Mouse (Mus musculus) left cerebral cortex, postnatal 25 days (tissue): ENCODE data around the gene Tnfsf9. TPM values are rescaled to one million over a fixed set of nuclear protein-coding genes. Genes with fewer than 3 reads are reported as not detected.

Experiments
- DNase-seq, 2 experiments: peaks; one replicate each; pipeline ENCODE4 v3.0.0; 2022; ENCODE audit warnings: low spot score in 2 of 2, mixed read lengths in 1 of 2
- intact Hi-C: fragments of 180-260 bp; cut with DNase I; formaldehyde crosslinking; loops from one replicate; pipeline ENCODE4 v1.15.1; 2025
- total RNA-seq, 2 experiments: library from RNA; stranded (reverse); gene quantifications; 2 replicates each; pipeline ENCODE4 v1.2.3; 2021

Gene Tnfsf9
- 1 to 10 TPM in 1 of 2 experiments, not detected in 1; 1.2 TPM for total RNA-seq

- DNase-seq = peak in 1 of 2 experiments; percentile 41
- intact Hi-C loops = no loop called here
Measured at GRCm38 (mm10) chr17:57105181-57106034, at the start of gene Tnfsf9. Gene Tnfsf9 (plus strand): TSS chr17:57105325.

- intact Hi-C loops = no loop called here
- DNase-seq = no peak
Measured at GRCm38 (mm10) chr17:57056246-57056645, 48.9 kb upstream of the Tnfsf9 start.

- peak in 1 of 2 experiments; percentile 29 for DNase-seq
- intact Hi-C loops = loop anchor here (1.0 kb wide), 2 partner anchors 28 to 48 kb away; partner anchors contain the start of genes Gm17949, Gtf2f1 and Khsrp
Measured at GRCm38 (mm10) chr17:57058891-57059485, 46.1 kb upstream of the Tnfsf9 start, which contains the start of gene Crb3. Gene Crb3 (plus strand): TSS chr17:57059105.

- intact Hi-C loops = loop anchor here (1.0 kb wide), 2 partner anchors 28 to 48 kb away; partner anchors contain the start of genes Gm17949, Gtf2f1 and Khsrp
- DNase-seq = peak; percentile 78 to 79
Measured at GRCm38 (mm10) chr17:57059486-57059977, 45.6 kb upstream of the Tnfsf9 start, which contains the start of gene Slc25a23. Gene Slc25a23 (minus strand): TSS chr17:57059863.

- intact Hi-C loops = loop anchor here (1.0 kb wide), 2 partner anchors 27 to 107 kb away; partner anchors contain the start of gene Tubb4a
Measured at GRCm38 (mm10) chr17:57060231-57060801, 44.8 kb upstream of the Tnfsf9 start.

GRCm38 (mm10) chr17:57061069-57061468, 44.1 kb upstream of the Tnfsf9 start:
- intact Hi-C loops = no loop called here

More at GRCm38 (mm10) chr17:57060231-57060801, 44.8 kb upstream of the Tnfsf9 start:
- peak; percentile 96 to 98 for DNase-seq

GRCm38 (mm10) chr17:57062011-57062521, 43.1 kb upstream of the Tnfsf9 start:
- no peak for DNase-seq
- intact Hi-C loops = no loop called here

More at GRCm38 (mm10) chr17:57061069-57061468, 44.1 kb upstream of the Tnfsf9 start:
- no peak for DNase-seq

- no peak for DNase-seq
- intact Hi-C loops = no loop called here
Measured at GRCm38 (mm10) chr17:57062548-57062947, 42.6 kb upstream of the Tnfsf9 start.

- no peak for DNase-seq
- intact Hi-C loops = no loop called here
Measured at GRCm38 (mm10) chr17:57063031-57063430, 42.1 kb upstream of the Tnfsf9 start.

- intact Hi-C loops = no loop called here
- no peak for DNase-seq
Measured at GRCm38 (mm10) chr17:57066908-57067307, 38.2 kb upstream of the Tnfsf9 start.

GRCm38 (mm10) chr17:57070272-57070671, 34.9 kb upstream of the Tnfsf9 start:
- intact Hi-C loops = no loop called here
- no peak for DNase-seq

- no peak for DNase-seq
- intact Hi-C loops = no loop called here
Measured at GRCm38 (mm10) chr17:57070699-57071098, 34.4 kb upstream of the Tnfsf9 start.

- intact Hi-C loops = no loop called here
- no peak for DNase-seq
Measured at GRCm38 (mm10) chr17:57076916-57077315, 28.2 kb upstream of the Tnfsf9 start.

- intact Hi-C loops = no loop called here
- no peak for DNase-seq
Measured at GRCm38 (mm10) chr17:57078336-57078735, 26.8 kb upstream of the Tnfsf9 start, which contains the start of gene Dennd1c. Gene Dennd1c (minus strand): TSS chr17:57078514.

- DNase-seq = no peak
- intact Hi-C loops = no loop called here
Measured at GRCm38 (mm10) chr17:57079919-57080318, 25.2 kb upstream of the Tnfsf9 start.

GRCm38 (mm10) chr17:57081234-57081842, 23.8 kb upstream of the Tnfsf9 start:
- intact Hi-C loops = no loop called here
- no peak for DNase-seq

GRCm38 (mm10) chr17:57082481-57082880, 22.6 kb upstream of the Tnfsf9 start:
- intact Hi-C loops = no loop called here
- DNase-seq = no peak

GRCm38 (mm10) chr17:57085970-57086757, 19.0 kb upstream of the Tnfsf9 start:
- intact Hi-C loops = no loop called here
- DNase-seq = no peak
